Mouse (Mus musculus) G1E (cell line): Measurements from ENCODE around the gene Ppp2r5c. TPM values are rescaled to one million over a fixed set of nuclear protein-coding genes. Genes with fewer than 3 reads are reported as not detected.
A peak's percentile ranks its signal among the peaks of the same experiment; 100 is the strongest.

Experiments
- ATAC-seq: 2 replicates; pipeline ENCODE4 v1.8.0; 2016; ENCODE audit warnings: mild to moderate bottlenecking; ENCODE audit not compliant: insufficient number of reproducible peaks, poor library complexity, low FRiP score, severe bottlenecking; ENCODE audit errors: extremely low read depth
- DNase-seq: peaks from one replicate; pipeline ENCODE4 v3.0.0; 2012; ENCODE audit warnings: low spot score
- H3K27me3 ChIP-seq: 2 replicates; pipeline ENCODE4 v1.6.1; 2012; ENCODE audit warnings: mild to moderate bottlenecking, low read length, inconsistent platforms; ENCODE audit not compliant: insufficient read depth
- H3K36me3 ChIP-seq: replicated peaks from 2 replicates; pipeline ENCODE3; 2012; ENCODE audit warnings: mild to moderate bottlenecking, inconsistent platforms
- H3K4me1 ChIP-seq: 2 replicates; pipeline ENCODE4 v1.6.1; 2012; ENCODE audit warnings: low read depth, low read length, inconsistent platforms, mixed read lengths; ENCODE audit not compliant: insufficient read depth
- H3K4me3 ChIP-seq: 2 replicates; pipeline ENCODE4 v1.5.1; 2012; ENCODE audit warnings: low read depth, mild to moderate bottlenecking, inconsistent platforms, low read length, moderate library complexity, mixed read lengths
- H3K9me3 ChIP-seq: replicated peaks from 2 replicates; pipeline ENCODE4 v1.6.1; 2012; ENCODE audit warnings: inconsistent platforms
- CTCF ChIP-seq: IDR thresholded peaks from 2 replicates; pipeline ENCODE4 v1.5.1; 2012; ENCODE audit warnings: low read depth, low read length, inconsistent platforms, mixed read lengths
- GATA1 ChIP-seq: IDR thresholded peaks from 2 replicates; pipeline ENCODE4 v1.6.1; 2012; ENCODE audit warnings: borderline replicate concordance, low read length, inconsistent platforms, mixed read lengths
- GATA2 ChIP-seq: IDR thresholded peaks from 2 replicates; pipeline ENCODE4 v1.6.1; 2012; ENCODE audit warnings: low read depth, low read length, inconsistent platforms, borderline replicate concordance
- POLR2AphosphoS5 ChIP-seq: IDR thresholded peaks from 2 replicates; pipeline ENCODE4 v1.6.1; 2012; ENCODE audit warnings: low read depth, low read length, inconsistent platforms; ENCODE audit not compliant: insufficient replicate concordance
- TAL1 ChIP-seq: conservative IDR thresholded peaks from 2 replicates; pipeline ENCODE4 v1.6.1; 2012; ENCODE audit warnings: low read depth, low read length, inconsistent platforms, mixed read lengths
- polyA plus RNA-seq: library from polyadenylated mRNA; stranded (reverse); fragments of >175 nt; gene quantifications from 2 replicates; pipeline ENCODE4 v1.2.3, GENCODE M21; 2012
- total RNA-seq, 2 experiments: library from RNA; stranded (forward) in 1 of 2; stranded (reverse) in 1 of 2; fragments of 200-1000 nt in 1 of 2; fragments of >200 nt in 1 of 2; fragmentation: Nextera tagmentation in 1 of 2; gene quantifications; 2 replicates each; pipeline ENCODE4 v1.2.3; 2014 to 2017

The Ppp2r5c gene
- total and polyA plus RNA-seq, 3 experiments = 30.6 to 282 (median 192) TPM

DNA sequence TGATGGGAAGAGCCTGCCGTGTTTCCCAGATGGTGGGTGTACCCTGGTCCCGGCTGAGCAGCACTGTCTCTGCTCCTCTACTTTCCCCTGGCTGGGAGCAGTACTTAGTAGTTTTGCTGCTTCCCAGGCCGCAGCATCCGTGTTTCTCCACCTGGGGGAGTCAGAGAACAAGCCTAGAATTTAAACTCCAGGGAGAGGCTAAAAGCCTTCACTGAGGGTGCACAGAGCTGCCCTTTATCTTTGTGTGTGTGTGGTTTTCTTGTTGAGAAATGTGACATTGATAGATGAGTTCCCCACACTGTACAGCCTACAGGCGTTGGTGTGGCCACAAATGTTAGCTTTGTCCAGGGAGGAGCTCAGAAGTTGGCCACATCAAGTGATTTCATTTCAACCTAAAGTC is 7.3 kb downstream of the Ppp2r5c start:
- Histone ChIP-seq H3K9me3 (no peaks in the 10 kb centered on the region), H3K36me3 (peaks cover 16% of the 10 kb centered on the region), H3K27me3 (peaks cover 14% of the 10 kb centered on the region; the same call in 1 of the 2 replicates), H3K4me1 (peaks cover 4% of the 10 kb centered on the region; the same call in 1 of the 2 replicates), H3K4me3 (no peak overlapping the region)
- peak; percentile 67 for TF ChIP-seq CTCF
- TF ChIP-seq POLR2AphosphoS5 = no peak
- peak; percentile 55 for DNase-seq
- peak; percentile 66 for ATAC-seq

DNA sequence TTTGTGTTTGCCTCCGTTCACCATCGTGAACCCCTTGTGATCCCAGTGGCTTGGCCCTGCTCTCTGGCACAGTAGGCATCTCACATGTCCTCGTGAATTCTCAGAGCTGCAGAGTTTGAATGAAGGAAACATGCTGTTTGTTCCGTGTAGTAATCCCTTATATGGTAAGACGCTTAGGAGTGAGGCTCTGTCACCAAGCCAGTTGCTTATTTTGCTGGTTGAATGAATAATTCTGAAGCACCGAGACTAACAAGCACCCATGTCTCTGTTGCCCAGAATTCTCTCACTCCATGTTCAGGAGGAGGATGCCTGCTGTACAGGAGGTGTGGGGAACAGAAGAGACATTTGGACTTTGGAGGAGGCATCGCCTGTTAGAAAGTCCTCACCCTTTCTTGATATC is 9.1 kb downstream of the Ppp2r5c start:
- TF ChIP-seq CTCF (no peak), GATA1 (no peak), GATA2 (no peak), POLR2AphosphoS5 (no peak), TAL1 (no peak)
- Histone ChIP-seq H3K4me1 (peaks cover 4% of the 10 kb centered on the region), H3K4me3 (no peak overlapping the region), H3K27me3 (peaks cover 24% of the 10 kb centered on the region; the same call in 1 of the 2 replicates), H3K36me3 (peaks cover 5% of the 10 kb centered on the region), H3K9me3 (no peaks in the 10 kb centered on the region)
- DNase-seq (no peak), ATAC-seq (no peak)

GRCm38 (mm10) chr12:110458667-110459066 is 11.7 kb downstream of the Ppp2r5c start:
- no peak for TF ChIP-seq GATA2
- TF ChIP-seq TAL1 = no peak
- TF ChIP-seq POLR2AphosphoS5 = no peak
- no peak for TF ChIP-seq CTCF
- TF ChIP-seq GATA1 = no peak
- Histone ChIP-seq H3K4me3 (no peak overlapping the region; the same call in 1 of the 2 replicates), H3K9me3 (no peaks in the 10 kb centered on the region), H3K4me1 (peaks cover 4% of the 10 kb centered on the region), H3K27me3 (peaks cover 26% of the 10 kb centered on the region; the same call in 1 of the 2 replicates), H3K36me3 (no peaks in the 10 kb centered on the region)
- DNase-seq (no peak), ATAC-seq (no peak)

GRCm38 (mm10) chr12:110460418-110461300 is 13.7 kb downstream of the Ppp2r5c start:
- DNase-seq = no peak
- ATAC-seq = no peak
- no peaks in the 10 kb centered on the region; the same call in 1 of the 2 replicates for H3K4me1 ChIP-seq
- no peaks in the 10 kb centered on the region for H3K36me3 ChIP-seq
- H3K27me3 ChIP-seq = peaks cover 20% of the 10 kb centered on the region; the same call in 1 of the 2 replicates
- H3K4me3 ChIP-seq = no peak overlapping the region
- TF ChIP-seq TAL1 (no peak), POLR2AphosphoS5 (no peak), GATA1 (no peak), GATA2 (no peak), CTCF (no peak)
- no peaks in the 10 kb centered on the region for H3K9me3 ChIP-seq

GRCm38 (mm10) chr12:110463711-110464110 is 16.8 kb downstream of the Ppp2r5c start:
- H3K4me1 ChIP-seq = no peaks in the 10 kb centered on the region; the same call in 1 of the 2 replicates
- H3K9me3 ChIP-seq = no peaks in the 10 kb centered on the region
- H3K36me3 ChIP-seq = peaks cover 5% of the 10 kb centered on the region
- no peak overlapping the region for H3K4me3 ChIP-seq
- H3K27me3 ChIP-seq = peaks cover 12% of the 10 kb centered on the region; the same call in 1 of the 2 replicates
- TF ChIP-seq TAL1 (no peak), CTCF (no peak), GATA1 (no peak)
- ATAC-seq = no peak
- no peak for DNase-seq

DNA sequence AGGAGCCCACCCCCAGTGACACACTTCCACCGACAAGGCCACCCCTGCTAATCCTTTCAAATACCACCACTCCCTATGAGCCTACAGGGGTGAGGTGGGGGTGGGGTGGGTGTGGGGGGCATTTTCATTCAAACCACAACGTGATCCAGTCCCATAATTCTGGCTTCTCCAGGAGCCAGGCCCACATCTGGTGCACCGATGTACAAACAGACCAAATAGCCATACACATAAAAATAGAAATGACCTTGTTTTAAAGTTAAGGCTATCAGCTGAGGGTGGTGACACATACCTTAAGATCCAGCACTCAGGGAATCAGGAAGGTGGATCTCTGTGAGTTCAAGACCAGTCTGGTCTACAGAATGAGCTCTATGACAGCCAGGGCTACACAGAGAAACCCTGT is 24.5 kb downstream of the Ppp2r5c start:
- H3K36me3 ChIP-seq = peaks cover 25% of the 10 kb centered on the region
- no peaks in the 10 kb centered on the region; the same call in 1 of the 2 replicates for H3K27me3 ChIP-seq
- TF ChIP-seq TAL1 = no peak
- TF ChIP-seq GATA1 = no peak
- TF ChIP-seq GATA2 = no peak
- TF ChIP-seq CTCF = no peak
- no peak for TF ChIP-seq POLR2AphosphoS5
- no peak for ATAC-seq
- DNase-seq = no peak
- H3K4me1 ChIP-seq = peaks cover 8% of the 10 kb centered on the region
- no peaks in the 10 kb centered on the region for H3K9me3 ChIP-seq
- no peak overlapping the region for H3K4me3 ChIP-seq
